Comparison of ENCODE assay signal across 8 mouse cellular contexts in the genomic region with DNA sequence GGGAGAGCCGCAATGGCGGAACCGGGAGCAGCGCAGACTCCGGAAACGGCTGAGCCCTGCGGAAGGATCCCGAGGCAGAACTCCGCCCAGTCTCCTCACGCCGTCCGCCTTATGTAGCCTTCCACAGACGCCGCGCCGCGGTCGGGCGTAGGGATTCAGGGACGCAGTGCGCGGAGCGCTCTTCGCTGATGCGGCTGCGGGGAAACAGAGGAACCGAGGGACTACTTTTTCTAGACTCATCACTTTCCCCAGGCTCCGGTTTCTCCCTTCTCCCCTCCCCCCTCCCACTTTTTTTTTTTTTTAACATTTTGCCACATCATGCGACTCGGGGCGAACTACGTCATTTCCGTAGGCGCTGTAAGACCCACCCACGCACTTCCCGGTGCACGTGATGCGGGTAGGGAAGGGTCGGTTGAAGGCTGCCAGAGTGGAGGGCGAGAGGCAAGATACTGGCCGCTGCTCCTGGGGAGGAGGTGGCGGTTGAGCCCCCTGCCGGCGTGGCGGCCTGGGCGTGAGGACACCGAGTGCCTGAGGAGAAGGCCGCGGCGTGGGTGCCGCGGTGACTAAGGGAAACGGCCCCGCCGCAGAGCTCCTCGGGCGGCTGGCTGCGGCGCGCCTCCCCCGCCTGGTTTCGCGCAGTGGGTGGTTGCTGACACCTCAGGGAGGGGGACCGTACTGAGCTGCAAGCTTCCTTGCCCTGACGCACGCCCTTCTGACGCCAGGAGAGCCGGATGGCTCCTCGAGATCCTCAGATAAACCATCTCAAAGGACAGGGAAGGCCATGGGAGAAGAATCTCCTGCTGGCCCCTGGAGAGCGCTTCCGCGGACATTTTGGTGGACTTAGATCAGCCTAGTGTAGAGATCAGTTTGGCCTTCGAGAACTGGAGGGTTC. TPM values are rescaled to one million over a fixed set of nuclear protein-coding genes. Genes with fewer than 3 reads are reported as not detected.
DNase-seq lines count a peak whose midpoint lies in the region; ATAC-seq and TF ChIP-seq lines count a peak whose summit lies in the region.

A gene (minus strand): TSS at position 86 of the 892 bp plus-strand sequence.

- H3K4me1 ChIP-seq in hindbrain, embryonic 10.5 days (replicated peaks), result peaks cover 30% of the 10 kb centered on the region
- H3K4me1 ChIP-seq in lung, postnatal 0 days (ENCODE audit: insufficient read depth, low read depth, low read length), result peaks cover 16% of the 10 kb centered on the region; the same call in 1 of the 2 replicates

- under 1% methylated on average over 73 of the region's 73 CpGs for WGBS in hindbrain, embryonic 10.5 days
- WGBS in lung, postnatal 0 days, result 1% methylated on average over 67 of the region's 73 CpGs

- H3K27me3 ChIP-seq in hindbrain, embryonic 10.5 days (ENCODE audit: insufficient read depth, poor library complexity, severe bottlenecking), result no peaks in the 10 kb centered on the region
- no peaks in the 10 kb centered on the region for H3K27me3 ChIP-seq in lung, postnatal 0 days (replicated peaks; ENCODE audit: insufficient read depth, low read length)

- peak; percentile 98 for TF ChIP-seq EP300 in lung, postnatal 0 days (IDR thresholded peaks at IDR 0.05)

- ATAC-seq in frontal cortex, adult (ENCODE audit: low TSS enrichment), result peak; percentile 85
- ATAC-seq in lung, postnatal 0 days, result peak; percentile 95

- peak; percentile 76 for TF ChIP-seq CTCF in lung, postnatal 0 days (IDR thresholded peaks at IDR 0.05)

- H3K4me2 ChIP-seq in lung, postnatal 0 days (replicated peaks; ENCODE audit: low read depth, low read length), result peak within 1 kb of the TSS; percentile 80

- H3K36me3 ChIP-seq in hindbrain, embryonic 10.5 days, result peaks cover 10% of the 10 kb centered on the region; the same call in 1 of the 2 replicates
- no peaks in the 10 kb centered on the region for H3K36me3 ChIP-seq in lung, postnatal 0 days (ENCODE audit: insufficient read depth, low read length)

- H3K27ac ChIP-seq in hindbrain, embryonic 10.5 days, result peak within 1 kb of the TSS; percentile 98
- H3K27ac ChIP-seq in lung, postnatal 0 days (ENCODE audit: low read length), result peak within 1 kb of the TSS; percentile 99

- peak within 1 kb of the TSS; percentile 100 for H3K9ac ChIP-seq in lung, postnatal 0 days (replicated peaks; ENCODE audit: low read depth)

- H3K9me3 ChIP-seq in hindbrain, embryonic 10.5 days, result no peaks in the 10 kb centered on the region
- H3K9me3 ChIP-seq in lung, postnatal 0 days (ENCODE audit: low read length), result no peaks in the 10 kb centered on the region

- H3K4me3 ChIP-seq in hindbrain, embryonic 10.5 days, result peak within 1 kb of the TSS; percentile 98
- H3K4me3 ChIP-seq in lung, postnatal 0 days (ENCODE audit: low read depth, low read length), result peak within 1 kb of the TSS; percentile 100

- DNase-seq in MN1 (ENCODE audit: low spot score), result peak; percentile 98
- peak; percentile 97 for DNase-seq in cerebellum, adult 9-10 months
- DNase-seq in hindbrain, embryonic 10.5 days (ENCODE audit: low spot score), result peak; percentile 97
- peak; percentile 99 for DNase-seq in layer of hippocampus, adult 9-11 months
- peak; percentile 99 for DNase-seq in lung, postnatal 0 days (ENCODE audit: low spot score)
- DNase-seq in ovary, postnatal 14 days (ENCODE audit: low spot score), result peak; percentile 95
- peak; percentile 96 for DNase-seq in thymus, postnatal 14 days

RNA-seq across cellular contexts. Expression of the gene that starts here (rescaled TPM):
- polyA plus RNA-seq in hindbrain, embryonic 10.5 days (2016; fragmentation: Nextera tagmentation; extraction: Ambion mirVana), result 138 and 139 TPM in 2 replicates
- 63.7 and 67.7 TPM in 2 replicates for polyA plus RNA-seq in lung, postnatal 0 days (2015; fragmentation: Nextera tagmentation; extraction: Ambion mirVana)

Comparison
In these comparisons a context has a peak if more than half of its experiments do, and no peak if none do; other contexts are left out.
1. Peak in every context shown above with its lines: DNase-seq, ATAC-seq, H3K4me3 ChIP-seq and H3K27ac ChIP-seq.